Mouse (Mus musculus): Measurements from ENCODE around the gene 9630041A04Rik. TPM values are rescaled to one million over a fixed set of nuclear protein-coding genes. Genes with fewer than 3 reads are reported as not detected.

Gene 9630041A04Rik
- polyA plus RNA-seq (2017; shearing (Covaris generic)), result not detected

GRCm38 (mm10) chr9:101861596-101862471, at the start of gene 9630041A04Rik:
9630041A04Rik (plus strand) TSS chr9:101861841.

